Mouse (Mus musculus): ENCODE data around the gene Cyp46a1. TPM values are rescaled to one million over a fixed set of nuclear protein-coding genes. Genes with fewer than 3 reads are reported as not detected.
A peak's percentile ranks its signal among the peaks of the same experiment; 100 is the strongest.

Gene Cyp46a1
- polyA plus RNA-seq, 3 experiments from 2014 or later: not detected

GRCm38 (mm10) chr12:108312432-108312851, 21.7 kb upstream of the Cyp46a1 start:
- no peak for ATAC-seq

- no peak for ATAC-seq
These were observed 20.9 kb upstream of the Cyp46a1 start for GRCm38 (mm10) chr12:108313244-108313772.

- no peak for ATAC-seq
These were observed 18.4 kb upstream of the Cyp46a1 start for GRCm38 (mm10) chr12:108315818-108316217.

GRCm38 (mm10) chr12:108316655-108317054, 17.5 kb upstream of the Cyp46a1 start:
- no peak for ATAC-seq

GRCm38 (mm10) chr12:108317201-108317738, 16.9 kb upstream of the Cyp46a1 start:
- ATAC-seq: no peak

GRCm38 (mm10) chr12:108317826-108318430, 16.3 kb upstream of the Cyp46a1 start:
- no peak for ATAC-seq

- no peak for ATAC-seq
These were observed 15.7 kb upstream of the Cyp46a1 start for GRCm38 (mm10) chr12:108318499-108318898.

GRCm38 (mm10) chr12:108320096-108320495, 14.1 kb upstream of the Cyp46a1 start:
- ATAC-seq: no peak

- ATAC-seq: no peak
These were observed 7.8 kb upstream of the Cyp46a1 start for GRCm38 (mm10) chr12:108326401-108326800.

GRCm38 (mm10) chr12:108327889-108328491, 6.2 kb upstream of the Cyp46a1 start:
- no peak for ATAC-seq

GRCm38 (mm10) chr12:108333056-108333455, 1.1 kb upstream of the Cyp46a1 start:
- ATAC-seq: peak; percentile 59

GRCm38 (mm10) chr12:108333481-108333882, 699 bp upstream of the Cyp46a1 start:
- ATAC-seq: peak; percentile 20

GRCm38 (mm10) chr12:108334529-108334928, 348 bp downstream of the Cyp46a1 start:
- no peak for ATAC-seq

GRCm38 (mm10) chr12:108338572-108339190, 4.5 kb downstream of the Cyp46a1 start:
- no peak for ATAC-seq

- no peak for ATAC-seq
These were observed 14.0 kb downstream of the Cyp46a1 start for GRCm38 (mm10) chr12:108348151-108348550.

GRCm38 (mm10) chr12:108349026-108349425, 14.8 kb downstream of the Cyp46a1 start:
- no peak for ATAC-seq

GRCm38 (mm10) chr12:108350931-108351330, 16.8 kb downstream of the Cyp46a1 start:
- no peak for ATAC-seq

GRCm38 (mm10) chr12:108352371-108353136, 18.4 kb downstream of the Cyp46a1 start:
- ATAC-seq: no peak

GRCm38 (mm10) chr12:108354284-108354683, 20.1 kb downstream of the Cyp46a1 start:
- ATAC-seq: no peak

GRCm38 (mm10) chr12:108355271-108355670, 21.1 kb downstream of the Cyp46a1 start:
- no peak for ATAC-seq

GRCm38 (mm10) chr12:108355986-108356385, 21.8 kb downstream of the Cyp46a1 start:
- ATAC-seq: no peak

- no peak for ATAC-seq
These were observed 29.6 kb downstream of the Cyp46a1 start for GRCm38 (mm10) chr12:108363796-108364195.

- ATAC-seq: no peak
These were observed 31.2 kb downstream of the Cyp46a1 start for GRCm38 (mm10) chr12:108365340-108365739.

Measured in inflammation-experienced regulatory T-cells, adult 6 months (primary cell).